Mouse (Mus musculus) hindbrain, embryonic 13.5 days (tissue): ENCODE data around the gene Polr2h. TPM values are rescaled to one million over a fixed set of nuclear protein-coding genes. Genes with fewer than 3 reads are reported as not detected.
A peak's percentile ranks its signal among the peaks of the same experiment; 100 is the strongest.

Source experiments
- ATAC-seq: fragments of 200-750 bp; cut with Nextera tagmentation; 2 replicates; pipeline ENCODE4 v1.8.0; 2017; ENCODE audit warnings: moderate TSS enrichment; ENCODE audit not compliant: low FRiP score
- H3K27ac ChIP-seq: fragments of 300-500 bp; sonication (generic); 2 replicates; pipeline ENCODE4 v1.5.1; 2015; ENCODE audit warnings: inconsistent platforms, mild to moderate bottlenecking, moderate library complexity
- H3K27me3 ChIP-seq: fragments of 300-500 bp; sonication (generic); 2 replicates; pipeline ENCODE4 v1.6.1; 2015; ENCODE audit warnings: mild to moderate bottlenecking, inconsistent platforms
- H3K36me3 ChIP-seq: fragments of 300-500 bp; sonication (generic); 2 replicates; pipeline ENCODE4 v1.6.1; 2015; ENCODE audit warnings: mild to moderate bottlenecking, inconsistent platforms
- H3K4me1 ChIP-seq: fragments of 300-500 bp; sonication (generic); replicated peaks from 2 replicates; pipeline ENCODE4 v1.6.1; 2015; ENCODE audit warnings: inconsistent platforms
- H3K4me2 ChIP-seq: fragments of 300-500 bp; sonication (generic); 2 replicates; pipeline ENCODE4 v1.6.1; 2015; ENCODE audit warnings: inconsistent platforms, mild to moderate bottlenecking, moderate library complexity
- H3K4me3 ChIP-seq: fragments of 300-500 bp; sonication (generic); 2 replicates; pipeline ENCODE4 v1.5.1; 2015; ENCODE audit warnings: mild to moderate bottlenecking, inconsistent platforms
- H3K9ac ChIP-seq: fragments of 300-500 bp; sonication (generic); 2 replicates; pipeline ENCODE4 v1.6.1; 2015; ENCODE audit warnings: mild to moderate bottlenecking, inconsistent platforms
- H3K9me3 ChIP-seq: fragments of 300-500 bp; sonication (generic); 2 replicates; pipeline ENCODE4 v1.6.1; 2016; ENCODE audit warnings: inconsistent platforms
- WGBS: fragments of 180-500 bp; shearing (Covaris S2); methylation state at CpG from one replicate; pipeline ENCODE4 v1.1.7; 2015; 5-methylcytosine and 5-hydroxymethylcytosine counted together
- polyA plus RNA-seq: library from polyadenylated mRNA; unstranded; fragments of >200 nt; fragmentation: Nextera tagmentation; extraction: Ambion mirVana; gene quantifications from 2 replicates; pipeline ENCODE4 v1.2.1, GENCODE M21; 2015

Polr2h gene
- polyA plus RNA-seq, 1 experiment from 2014 or later: 83.5 TPM

DNA sequence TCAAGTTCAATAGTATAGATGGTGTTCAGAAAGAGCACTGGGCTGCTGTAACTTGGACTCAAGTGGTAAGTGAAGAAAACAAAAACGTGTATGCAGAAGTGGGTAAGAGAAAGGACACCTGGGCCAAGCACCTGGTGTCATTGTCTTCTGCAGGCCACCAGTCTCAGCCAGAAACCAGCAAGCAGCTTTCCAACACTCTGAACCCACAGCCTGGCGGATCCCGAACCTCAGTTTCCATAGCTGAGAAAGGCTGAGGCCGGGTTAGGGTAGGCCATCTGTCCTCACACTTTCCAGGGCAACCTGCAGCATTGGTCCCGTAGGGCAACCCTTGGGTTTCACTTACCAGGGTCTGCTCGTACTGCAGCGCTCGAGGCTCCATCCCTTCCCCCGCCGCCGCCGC, 1.9 kb upstream of the Polr2h start:
- peak overlapping the region; percentile 86 for H3K9ac ChIP-seq
- peak overlapping the region; percentile 95 for H3K27ac ChIP-seq
- peaks cover 44% of the 10 kb centered on the region for H3K4me1 ChIP-seq
- H3K27me3 ChIP-seq: no peaks in the 10 kb centered on the region
- under 1% methylated on average over 11 of the region's 12 CpGs for WGBS
- H3K36me3 ChIP-seq: peaks cover 42% of the 10 kb centered on the region
- ATAC-seq: no peak; the same call in 1 of the 2 replicates
- peak overlapping the region; percentile 96 for H3K4me2 ChIP-seq
- H3K9me3 ChIP-seq: no peaks in the 10 kb centered on the region
- peak overlapping the region; percentile 69 for H3K4me3 ChIP-seq

DNA sequence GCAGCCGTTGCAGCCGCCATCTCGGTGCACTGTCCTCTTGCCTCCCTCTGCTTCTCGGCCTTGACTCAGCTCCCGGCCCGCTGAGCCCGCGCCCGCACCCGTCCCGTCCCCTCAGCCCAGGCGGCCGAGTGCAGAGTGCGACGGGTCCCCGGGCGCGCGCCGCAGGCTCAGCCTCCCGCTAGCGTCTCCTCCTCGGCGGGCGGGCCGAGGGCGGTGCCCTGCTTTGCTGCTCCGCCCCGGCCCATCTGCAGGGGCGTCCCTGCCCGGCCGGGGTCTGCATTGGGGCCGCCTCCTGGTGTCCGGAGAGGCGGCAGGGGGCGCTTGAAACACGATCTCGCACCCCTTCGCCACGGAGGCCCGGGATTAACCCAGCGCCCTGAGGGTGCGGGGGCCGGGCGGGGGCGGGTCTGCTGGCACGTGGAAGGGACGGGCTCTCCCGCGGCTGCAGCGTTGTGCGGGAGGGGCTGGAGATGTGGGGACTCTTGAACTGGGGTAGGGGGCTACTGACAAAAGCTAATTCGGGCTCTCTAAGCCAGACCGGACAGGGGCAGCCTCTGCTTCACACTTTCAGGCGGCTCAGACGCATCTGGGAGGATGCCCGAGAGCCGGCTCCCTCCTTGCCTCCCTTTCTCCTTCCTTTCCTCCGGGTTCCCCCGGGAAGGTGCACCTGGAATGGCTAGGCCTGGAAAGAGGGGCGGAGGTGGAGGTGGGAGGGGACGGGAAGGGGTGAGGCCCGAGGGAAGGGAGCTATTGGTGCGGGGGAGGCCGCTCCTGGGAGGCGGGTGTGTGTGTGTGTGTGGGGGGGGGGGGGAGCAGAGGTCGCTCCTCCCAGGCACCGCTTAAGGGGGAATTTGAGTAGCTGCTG, 1.3 kb upstream of the Polr2h start:
- Histone ChIP-seq H3K9ac (peak overlapping the region; percentile 86), H3K36me3 (peaks cover 37% of the 10 kb centered on the region), H3K4me2 (peak overlapping the region; percentile 96), H3K4me3 (peak overlapping the region; percentile 69), H3K4me1 (peaks cover 44% of the 10 kb centered on the region), H3K27ac (peak overlapping the region; percentile 95), H3K9me3 (no peaks in the 10 kb centered on the region), H3K27me3 (no peaks in the 10 kb centered on the region)
- peak; percentile 81 for ATAC-seq
- under 1% methylated on average over 63 of the region's 68 CpGs for WGBS

DNA sequence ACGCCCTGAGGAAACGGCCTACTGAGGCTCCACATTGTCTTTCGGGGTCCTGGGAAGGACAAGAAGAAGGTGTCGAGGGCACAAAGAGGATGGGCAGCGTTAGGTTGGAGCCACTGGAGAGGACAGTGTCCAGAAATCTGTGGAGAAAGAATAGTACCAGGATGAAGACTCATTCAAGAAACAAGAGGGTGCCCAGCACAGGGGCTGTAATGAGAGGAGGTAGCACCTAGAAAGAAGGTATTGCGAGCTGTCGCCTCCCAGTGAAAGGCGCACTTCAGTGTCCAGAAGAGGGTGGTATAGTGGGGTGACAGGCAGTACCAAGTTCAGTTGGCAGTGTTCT, 654 bp upstream of the Polr2h start:
- H3K4me1 ChIP-seq: peaks cover 44% of the 10 kb centered on the region
- H3K27ac ChIP-seq: peak overlapping the region; percentile 95
- no peaks in the 10 kb centered on the region for H3K9me3 ChIP-seq
- no peaks in the 10 kb centered on the region for H3K27me3 ChIP-seq
- peak overlapping the region; percentile 96 for H3K4me2 ChIP-seq
- no peak for ATAC-seq
- peaks cover 37% of the 10 kb centered on the region for H3K36me3 ChIP-seq
- 0% methylated on average over 8 of the region's 8 CpGs for WGBS
- peak overlapping the region; percentile 86 for H3K9ac ChIP-seq
- peak overlapping the region; percentile 69 for H3K4me3 ChIP-seq

DNA sequence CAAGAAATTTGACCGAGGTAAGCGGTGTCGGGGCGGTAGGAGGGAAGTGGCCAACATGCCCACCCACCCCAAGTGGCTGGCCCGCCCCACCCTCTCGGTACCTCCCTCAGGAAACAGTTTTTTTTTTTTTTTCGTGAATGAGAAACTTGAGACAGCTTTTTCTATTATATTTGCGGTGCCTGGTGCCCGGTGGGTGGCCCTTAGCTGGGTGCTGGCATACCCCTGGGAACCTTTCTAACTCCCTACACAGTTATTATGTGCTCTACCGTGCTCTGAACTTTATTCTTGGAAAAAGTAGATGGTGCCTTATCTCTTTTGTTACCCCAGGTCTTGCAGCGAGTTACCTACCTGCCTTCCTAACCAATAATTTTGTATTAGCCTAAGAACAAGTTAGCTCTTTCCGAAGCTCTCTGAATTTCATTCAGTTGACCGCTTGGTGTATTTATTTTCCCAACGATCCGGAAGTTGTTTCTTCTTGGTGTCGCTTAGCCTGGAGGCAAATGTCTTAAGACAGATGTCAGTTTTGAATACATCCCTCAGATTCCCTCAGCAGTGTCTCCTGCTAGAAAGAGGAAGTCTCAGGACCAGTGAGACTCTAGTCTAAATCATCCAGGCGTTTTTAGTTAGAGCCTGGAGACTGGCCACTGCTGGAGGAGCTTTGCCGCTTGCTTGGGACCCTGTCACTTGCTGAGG, 659 bp downstream of the Polr2h start:
- Histone ChIP-seq H3K36me3 (peaks cover 32% of the 10 kb centered on the region), H3K4me1 (peaks cover 44% of the 10 kb centered on the region)
- peak; percentile 9 for ATAC-seq

DNA sequence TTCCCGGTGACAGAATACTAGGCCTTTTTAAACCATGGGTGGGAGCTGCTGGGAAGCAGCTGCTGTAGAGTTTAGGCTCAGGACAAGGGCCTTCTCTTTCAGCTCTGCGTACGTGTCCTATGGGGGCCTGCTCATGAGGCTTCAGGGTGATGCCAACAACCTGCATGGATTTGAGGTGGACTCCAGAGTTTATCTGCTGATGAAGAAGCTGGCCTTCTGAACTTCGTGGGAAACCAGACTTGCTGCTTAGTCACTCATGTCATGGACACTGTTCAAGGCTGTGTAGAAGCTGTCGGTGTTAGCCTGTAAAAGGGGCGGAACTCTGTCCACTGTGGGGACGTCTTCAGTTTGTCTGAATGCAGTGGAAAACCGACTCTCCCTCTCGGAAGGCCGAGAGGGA, 4.3 kb downstream of the Polr2h start:
- no peak overlapping the region for H3K27ac ChIP-seq
- H3K27me3 ChIP-seq: no peaks in the 10 kb centered on the region
- peaks cover 19% of the 10 kb centered on the region for H3K4me1 ChIP-seq
- no peak for ATAC-seq
- WGBS: 90% methylated on average over 10 of the region's 10 CpGs
- no peak overlapping the region for H3K9ac ChIP-seq
- H3K4me3 ChIP-seq: no peak overlapping the region
- no peaks in the 10 kb centered on the region for H3K9me3 ChIP-seq
- H3K4me2 ChIP-seq: no peak overlapping the region
- peaks cover 28% of the 10 kb centered on the region for H3K36me3 ChIP-seq

More for the DNA sequence above, 659 bp downstream of the Polr2h start:
- peak overlapping the region; percentile 96 for H3K4me2 ChIP-seq
- H3K4me3 ChIP-seq: peak overlapping the region; percentile 69
- no peaks in the 10 kb centered on the region for H3K9me3 ChIP-seq
- H3K9ac ChIP-seq: peak overlapping the region; percentile 86
- no peaks in the 10 kb centered on the region for H3K27me3 ChIP-seq
- H3K27ac ChIP-seq: peak overlapping the region; percentile 95
- 4% methylated on average over 18 of the region's 18 CpGs for WGBS

DNA sequence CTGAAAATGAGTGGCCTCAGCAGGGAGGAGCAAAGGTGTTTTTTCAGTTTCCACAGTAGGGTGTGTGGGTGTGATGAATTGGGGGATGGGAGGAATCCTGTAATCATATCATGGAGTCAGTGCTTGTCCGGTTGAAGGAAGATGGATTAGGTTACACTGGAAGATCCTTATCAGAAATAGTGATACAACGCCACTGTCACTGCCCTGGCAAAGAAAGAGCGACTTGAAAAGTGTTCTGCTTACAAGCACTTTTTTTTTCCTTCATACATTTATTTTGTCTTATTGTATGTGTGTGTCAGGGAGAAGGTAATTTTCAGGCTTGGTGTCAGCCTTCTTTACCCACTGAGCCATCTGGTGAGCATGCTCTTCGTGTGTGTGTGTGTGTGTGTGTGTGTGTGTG, 5.3 kb downstream of the Polr2h start:
- Histone ChIP-seq H3K4me3 (no peak overlapping the region), H3K36me3 (peaks cover 28% of the 10 kb centered on the region), H3K27me3 (no peaks in the 10 kb centered on the region), H3K4me2 (no peak overlapping the region), H3K9ac (no peak overlapping the region), H3K9me3 (no peaks in the 10 kb centered on the region), H3K27ac (no peak overlapping the region), H3K4me1 (peaks cover 14% of the 10 kb centered on the region)
- WGBS: 71% methylated on average over 4 of the region's 4 CpGs
- no peak for ATAC-seq

DNA sequence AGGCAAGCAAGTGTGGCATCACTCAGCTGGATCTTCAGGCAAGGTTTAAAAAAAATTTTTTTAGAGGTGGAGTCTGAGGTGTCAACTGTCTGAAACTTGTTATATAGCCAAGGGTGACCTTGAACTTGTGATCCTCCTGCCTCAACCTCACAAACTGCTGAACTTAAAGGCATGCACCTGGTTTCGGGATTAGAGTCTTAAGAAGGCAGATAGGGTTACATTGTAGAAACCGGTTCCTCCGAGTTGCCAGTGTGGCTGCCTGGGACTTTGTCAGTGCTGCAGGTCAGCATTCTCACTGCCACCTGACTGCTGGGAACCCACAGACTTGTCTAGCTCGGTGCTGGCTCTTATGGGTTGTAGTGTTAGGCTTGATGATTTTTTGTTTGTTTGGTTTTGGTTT, 5.8 kb downstream of the Polr2h start:
- Histone ChIP-seq H3K27ac (no peak overlapping the region), H3K27me3 (no peaks in the 10 kb centered on the region), H3K36me3 (peaks cover 28% of the 10 kb centered on the region), H3K4me3 (no peak overlapping the region), H3K9ac (no peak overlapping the region), H3K4me1 (peaks cover 10% of the 10 kb centered on the region), H3K4me2 (no peak overlapping the region), H3K9me3 (no peaks in the 10 kb centered on the region)
- no peak for ATAC-seq
- WGBS: 59% methylated on average over 4 of the region's 4 CpGs

DNA sequence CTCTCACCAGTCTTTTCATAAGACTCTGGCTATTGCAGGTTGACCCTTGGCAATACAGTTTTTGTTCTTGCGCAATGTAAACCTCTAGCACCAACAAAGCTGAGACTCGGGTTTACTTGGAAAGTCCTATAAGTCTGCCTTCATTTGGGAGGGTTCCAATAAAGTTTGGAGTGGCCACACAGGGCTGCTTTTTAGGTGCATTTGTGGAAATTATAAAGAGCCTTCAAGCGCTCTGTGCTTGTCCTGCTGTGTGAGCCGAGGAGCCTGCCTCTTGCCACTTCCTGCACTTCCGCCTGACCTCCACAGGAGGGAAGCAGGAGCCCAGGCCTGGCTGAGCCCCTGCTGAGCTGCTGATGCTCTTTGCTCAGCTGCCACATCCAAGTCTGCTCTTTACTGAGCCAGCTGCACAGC, 6.9 kb downstream of the Polr2h start:
- ATAC-seq: peak; percentile 80
- no peak overlapping the region for H3K9ac ChIP-seq
- no peaks in the 10 kb centered on the region for H3K27me3 ChIP-seq

DNA sequence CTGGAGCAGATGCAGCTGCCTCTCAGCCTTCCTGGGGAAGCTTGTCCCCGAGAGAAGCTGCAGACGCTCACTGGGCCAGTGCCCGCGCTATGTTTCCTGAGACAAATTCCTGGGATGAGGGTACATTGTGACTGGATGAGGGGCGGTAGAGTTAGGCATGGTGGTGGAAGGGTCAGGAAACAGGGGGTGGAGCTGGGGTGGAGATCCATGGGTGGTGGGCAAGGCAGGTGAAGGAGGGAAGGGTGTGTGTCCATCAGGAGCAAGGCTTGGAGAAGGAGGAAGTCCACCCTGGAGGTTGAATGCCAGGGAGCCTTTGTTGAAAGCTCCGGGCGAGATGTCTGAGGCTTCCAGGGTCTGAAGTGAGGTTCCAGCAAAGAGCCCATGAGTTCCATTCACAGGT, 7.9 kb downstream of the Polr2h start:
- ATAC-seq: no peak
- Histone ChIP-seq H3K27me3 (no peaks in the 10 kb centered on the region), H3K36me3 (peaks cover 19% of the 10 kb centered on the region), H3K9me3 (no peaks in the 10 kb centered on the region), H3K27ac (no peak overlapping the region), H3K4me1 (0 out of 2 replicates have a peak, but pooled peaks cover 3% of the 10 kb centered on the region), H3K4me2 (no peak overlapping the region), H3K9ac (no peak overlapping the region), H3K4me3 (no peak overlapping the region)
- WGBS: 82% methylated on average over 7 of the region's 7 CpGs

More for the DNA sequence above, 6.9 kb downstream of the Polr2h start:
- no peak overlapping the region for H3K4me3 ChIP-seq
- peaks cover 28% of the 10 kb centered on the region for H3K36me3 ChIP-seq
- no peaks in the 10 kb centered on the region for H3K9me3 ChIP-seq
- H3K4me2 ChIP-seq: no peak overlapping the region
- WGBS: 34% methylated on average over 5 of the region's 5 CpGs
- 0 out of 2 replicates have a peak, but pooled peaks cover 3% of the 10 kb centered on the region for H3K4me1 ChIP-seq
- no peak overlapping the region for H3K27ac ChIP-seq

DNA sequence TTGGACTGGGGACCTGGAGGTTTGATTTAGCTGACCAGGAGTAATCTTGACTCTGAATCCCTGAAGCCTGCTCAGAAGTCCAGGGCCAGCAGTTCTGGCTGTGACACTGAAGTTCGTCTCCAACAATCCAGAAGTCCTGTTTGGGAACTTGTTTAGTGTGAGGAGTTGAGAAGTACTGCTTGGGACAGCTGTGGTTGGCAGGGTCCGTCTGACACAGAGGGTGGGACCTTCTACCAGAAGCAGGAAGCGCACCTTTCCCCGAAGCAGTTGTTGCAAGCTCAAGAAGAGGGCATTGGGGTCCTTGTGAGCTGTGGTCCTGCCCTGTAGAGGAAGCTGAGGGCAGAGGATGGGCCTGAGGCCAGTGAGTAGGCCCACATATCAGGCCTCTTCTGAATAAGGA, 8.3 kb downstream of the Polr2h start:
- no peaks in the 10 kb centered on the region for H3K27me3 ChIP-seq
- H3K4me1 ChIP-seq: 0 out of 2 replicates have a peak, but pooled peaks cover 3% of the 10 kb centered on the region
- H3K4me2 ChIP-seq: no peak overlapping the region
- H3K27ac ChIP-seq: no peak overlapping the region
- no peak overlapping the region for H3K4me3 ChIP-seq
- H3K36me3 ChIP-seq: peaks cover 15% of the 10 kb centered on the region
- WGBS: 83% methylated on average over 4 of the region's 4 CpGs
- no peak overlapping the region for H3K9ac ChIP-seq
- no peak for ATAC-seq
- H3K9me3 ChIP-seq: no peaks in the 10 kb centered on the region

DNA sequence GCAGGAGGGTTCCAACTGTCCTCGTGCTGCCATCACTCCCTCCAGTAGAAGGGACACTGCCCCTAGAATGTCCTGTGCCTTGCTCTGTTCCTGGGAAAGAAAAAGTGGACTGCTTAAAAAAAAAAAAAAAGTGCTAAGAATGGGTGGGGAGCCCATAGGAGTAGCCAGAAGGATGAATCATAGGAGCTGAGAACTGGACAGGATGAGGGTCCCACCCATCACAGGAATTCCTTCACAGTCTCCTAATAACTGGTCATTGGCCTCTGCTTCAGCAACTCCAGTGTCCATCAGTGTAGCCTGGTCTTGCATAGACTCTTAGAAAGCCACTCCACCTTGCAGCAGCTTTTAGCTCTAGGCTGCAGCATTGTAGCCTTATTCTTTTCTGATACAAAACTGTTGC, 8.9 kb downstream of the Polr2h start:
- H3K36me3 ChIP-seq: peaks cover 13% of the 10 kb centered on the region
- H3K4me3 ChIP-seq: no peak overlapping the region
- no peak overlapping the region for H3K9ac ChIP-seq
- H3K9me3 ChIP-seq: no peaks in the 10 kb centered on the region
- no peak for ATAC-seq
- H3K27ac ChIP-seq: no peak overlapping the region
- 46% methylated on average over 1 of the region's 1 CpGs for WGBS
- H3K4me1 ChIP-seq: 0 out of 2 replicates have a peak, but pooled peaks cover 3% of the 10 kb centered on the region
- H3K27me3 ChIP-seq: no peaks in the 10 kb centered on the region
- no peak overlapping the region for H3K4me2 ChIP-seq

DNA sequence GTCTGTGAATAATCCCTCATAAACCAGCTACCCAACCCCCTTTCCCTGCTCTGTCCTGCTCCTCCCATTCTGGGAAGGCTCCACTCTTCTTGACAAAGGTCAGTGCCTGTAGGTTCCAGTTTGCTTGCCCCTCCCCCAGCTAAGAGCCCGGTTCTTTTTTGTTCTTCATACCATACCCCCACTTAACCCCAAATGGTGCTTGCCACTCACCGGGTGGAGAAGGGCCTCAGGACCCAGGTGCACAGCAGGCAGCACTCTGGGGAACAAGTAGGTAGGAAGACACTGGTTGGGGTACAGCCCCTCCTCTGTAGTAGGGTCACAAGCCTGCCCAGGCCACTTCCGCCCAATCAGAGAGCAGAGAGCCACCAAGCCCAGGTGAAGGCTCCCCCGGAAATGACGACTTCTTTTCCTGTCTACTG, 12.8 kb downstream of the Polr2h start:
- ATAC-seq: no peak
- WGBS: 44% methylated on average over 5 of the region's 5 CpGs

More for the DNA sequence above, 12.8 kb downstream of the Polr2h start:
- Histone ChIP-seq H3K9ac (no peak overlapping the region), H3K4me1 (peaks cover 25% of the 10 kb centered on the region), H3K27me3 (peaks cover 18% of the 10 kb centered on the region), H3K4me3 (no peak overlapping the region), H3K27ac (no peak overlapping the region), H3K4me2 (no peak overlapping the region), H3K9me3 (no peaks in the 10 kb centered on the region), H3K36me3 (no peaks in the 10 kb centered on the region)
